Mouse (Mus musculus) liver, postnatal 0 days (tissue): ENCODE measurements around the gene 2310057M21Rik.

ENCODE experiments used
- CTCF ChIP-seq: sonication (generic); IDR thresholded peaks from 2 replicates; pipeline ENCODE4 v1.5.1; 2016; ENCODE audit warnings: antibody characterized with exemption, low read depth
- EP300 ChIP-seq: IDR thresholded peaks from 2 replicates; pipeline ENCODE4 v1.6.1; 2016; ENCODE audit warnings: antibody characterized with exemption, low read depth, mild to moderate bottlenecking

GRCm38 (mm10) chr7:131303340-131303739 lies 59.2 kb downstream of the 2310057M21Rik start:
- TF ChIP-seq EP300: no peak
- no peak for TF ChIP-seq CTCF
